Mouse (Mus musculus): ENCODE measurements around the gene Xpc. TPM values are rescaled to one million over a fixed set of nuclear protein-coding genes. Genes with fewer than 3 reads are reported as not detected.

Gene Xpc
- polyA plus RNA-seq, 1 experiment from 2014 or later, result 20.1 TPM

DNA sequence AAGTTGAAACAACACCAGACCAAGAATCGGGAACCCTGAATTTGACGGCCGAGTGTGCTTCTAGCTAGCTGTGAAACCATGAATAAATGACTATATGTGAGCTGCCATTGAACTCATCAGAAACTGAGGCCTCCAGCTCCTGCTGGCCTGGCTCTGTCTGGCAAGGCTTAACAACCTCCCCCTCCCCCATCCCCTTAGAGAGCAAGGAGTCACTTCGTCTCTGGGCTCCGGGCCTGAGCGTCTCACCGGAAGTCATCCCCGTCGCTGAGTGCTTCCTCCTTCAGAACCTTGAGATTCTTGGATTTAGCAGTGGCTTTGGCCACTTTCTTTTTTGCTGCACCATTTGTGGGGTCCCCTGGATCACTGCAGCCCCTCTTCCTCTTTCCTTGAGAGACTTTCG lies 5.5 kb downstream of the Xpc start:
- no peak overlapping the region for H3K9ac ChIP-seq (replicated peaks; ENCODE audit: low read depth, low read length)
- ATAC-seq, result no peak
- H3K27me3 ChIP-seq (replicated peaks; ENCODE audit: control insufficient read depth, insufficient read depth, low read length), result no peaks in the 10 kb centered on the region
- H3K4me2 ChIP-seq (ENCODE audit: low read length), result no peak overlapping the region
- H3K4me3 ChIP-seq (replicated peaks; ENCODE audit: low read length), result no peak overlapping the region
- H3K27ac ChIP-seq (ENCODE audit: low read length), result no peak overlapping the region
- H3K36me3 ChIP-seq (ENCODE audit: control insufficient read depth, insufficient read depth), result peaks cover 11% of the 10 kb centered on the region
- peaks cover 11% of the 10 kb centered on the region for H3K4me1 ChIP-seq (replicated peaks; ENCODE audit: control insufficient read depth, insufficient read depth, low read length)
- WGBS, result 88% methylated on average over 10 of the region's 10 CpGs
- no peaks in the 10 kb centered on the region for H3K9me3 ChIP-seq (ENCODE audit: control insufficient read depth, low read length)

DNA sequence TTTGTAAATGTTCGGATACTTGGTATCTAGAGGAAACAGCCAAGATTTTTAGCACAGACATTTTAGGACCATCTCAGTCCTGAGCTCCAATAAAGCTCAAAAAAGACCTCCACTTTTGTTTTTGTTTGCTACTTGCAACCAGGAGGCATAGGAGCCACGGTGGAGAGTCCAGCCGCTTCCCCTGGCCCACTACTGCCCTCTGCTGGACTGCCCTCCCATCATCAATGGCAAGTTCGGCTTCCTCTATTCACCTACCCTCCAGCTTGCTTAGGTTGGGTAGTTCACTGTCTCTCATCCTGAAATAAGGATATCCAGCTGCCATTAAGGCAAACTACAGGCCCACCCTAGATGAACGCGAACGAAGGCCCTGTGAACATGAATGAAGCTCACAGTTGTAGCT lies 6.4 kb downstream of the Xpc start:
- no peak overlapping the region for H3K4me3 ChIP-seq (replicated peaks; ENCODE audit: low read length)
- no peak for ATAC-seq
- 44% methylated on average over 7 of the region's 7 CpGs for WGBS
- no peak overlapping the region for H3K4me2 ChIP-seq (ENCODE audit: low read length)
- H3K9ac ChIP-seq (replicated peaks; ENCODE audit: low read depth, low read length), result no peak overlapping the region
- H3K4me1 ChIP-seq (replicated peaks; ENCODE audit: control insufficient read depth, insufficient read depth, low read length), result peaks cover 2% of the 10 kb centered on the region; the same call in 1 of the 2 replicates
- H3K27ac ChIP-seq (ENCODE audit: low read length), result no peak overlapping the region
- no peaks in the 10 kb centered on the region for H3K9me3 ChIP-seq (ENCODE audit: control insufficient read depth, low read length)
- H3K27me3 ChIP-seq (replicated peaks; ENCODE audit: control insufficient read depth, insufficient read depth, low read length), result no peaks in the 10 kb centered on the region
- H3K36me3 ChIP-seq (ENCODE audit: control insufficient read depth, insufficient read depth), result peaks cover 20% of the 10 kb centered on the region

DNA sequence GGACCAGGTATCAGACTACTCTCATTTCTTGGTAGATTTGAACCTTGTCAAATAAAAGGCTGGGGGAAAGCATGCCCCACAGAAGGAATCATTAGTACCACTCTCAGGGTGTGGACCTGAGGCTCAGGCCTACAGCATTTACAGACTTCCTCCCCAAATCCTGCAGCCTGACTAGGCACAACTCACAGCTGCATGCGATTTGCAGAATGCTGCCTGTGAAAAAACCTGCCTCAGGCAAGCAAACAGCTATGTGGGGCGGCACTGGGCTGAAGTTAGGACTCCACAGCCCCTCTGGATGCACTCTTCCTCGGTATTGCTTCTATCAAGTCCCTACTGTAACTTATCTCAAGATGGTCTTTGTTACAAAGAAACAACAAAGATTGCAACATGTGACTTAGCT lies 7.6 kb downstream of the Xpc start:
- H3K9ac ChIP-seq (replicated peaks; ENCODE audit: low read depth, low read length), result no peak overlapping the region
- H3K36me3 ChIP-seq (ENCODE audit: control insufficient read depth, insufficient read depth), result peaks cover 33% of the 10 kb centered on the region
- no peaks in the 10 kb centered on the region for H3K9me3 ChIP-seq (ENCODE audit: control insufficient read depth, low read length)
- H3K4me3 ChIP-seq (replicated peaks; ENCODE audit: low read length), result no peak overlapping the region
- H3K27me3 ChIP-seq (replicated peaks; ENCODE audit: control insufficient read depth, insufficient read depth, low read length), result no peaks in the 10 kb centered on the region
- H3K4me1 ChIP-seq (replicated peaks; ENCODE audit: control insufficient read depth, insufficient read depth, low read length), result no peaks in the 10 kb centered on the region
- 93% methylated on average over 3 of the region's 3 CpGs for WGBS
- no peak for ATAC-seq
- no peak overlapping the region for H3K4me2 ChIP-seq (ENCODE audit: low read length)
- no peak overlapping the region for H3K27ac ChIP-seq (ENCODE audit: low read length)

DNA sequence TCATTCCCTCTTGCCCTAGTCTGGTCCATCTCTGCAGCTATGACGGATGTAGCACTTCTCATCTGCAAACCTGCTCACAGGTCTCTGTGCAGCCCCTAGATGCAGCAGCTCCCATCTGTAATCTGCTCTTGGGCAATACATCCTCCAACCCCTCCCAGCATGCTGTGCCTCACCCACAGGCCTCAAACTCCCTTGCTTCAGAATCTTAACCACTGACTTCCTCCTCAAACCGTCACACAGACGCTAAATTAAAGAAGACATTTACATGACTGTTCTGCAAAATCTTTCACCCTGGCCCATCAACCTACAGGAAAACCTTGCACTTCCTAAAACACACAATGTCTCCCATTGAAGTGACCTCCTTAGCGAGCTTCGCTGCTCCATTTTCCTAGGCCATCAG lies 9.7 kb downstream of the Xpc start:
- Histone ChIP-seq H3K9me3 (ENCODE audit: control insufficient read depth, low read length) (no peaks in the 10 kb centered on the region), H3K36me3 (ENCODE audit: control insufficient read depth, insufficient read depth) (peaks cover 38% of the 10 kb centered on the region), H3K4me2 (ENCODE audit: low read length) (no peak overlapping the region), H3K9ac (replicated peaks; ENCODE audit: low read depth, low read length) (no peak overlapping the region), H3K27me3 (replicated peaks; ENCODE audit: control insufficient read depth, insufficient read depth, low read length) (no peaks in the 10 kb centered on the region), H3K4me1 (replicated peaks; ENCODE audit: control insufficient read depth, insufficient read depth, low read length) (no peaks in the 10 kb centered on the region), H3K27ac (ENCODE audit: low read length) (no peak overlapping the region), H3K4me3 (replicated peaks; ENCODE audit: low read length) (no peak overlapping the region)
- no peak for ATAC-seq
- 93% methylated on average over 5 of the region's 5 CpGs for WGBS

DNA sequence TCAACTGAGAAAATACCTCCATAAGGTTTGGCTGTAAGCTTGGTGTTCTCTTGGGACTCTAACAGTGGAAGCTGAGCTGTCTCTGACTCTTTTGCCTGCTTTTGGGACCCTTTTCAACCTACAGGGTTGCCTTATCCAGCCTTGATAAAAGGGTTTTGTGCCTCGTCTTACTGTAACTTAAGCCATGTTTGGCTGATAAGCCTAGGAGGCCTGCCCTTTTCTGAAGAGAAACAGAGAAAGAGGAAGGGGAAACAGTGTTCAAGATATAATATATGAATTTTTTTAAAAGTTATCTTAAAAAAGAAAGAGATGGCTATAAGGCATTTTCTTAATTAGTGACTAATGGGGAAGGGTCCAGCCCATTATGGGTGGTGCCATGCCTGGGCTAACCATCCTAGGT lies 12.4 kb downstream of the Xpc start:
- Histone ChIP-seq H3K4me3 (replicated peaks; ENCODE audit: low read length) (no peak overlapping the region), H3K9me3 (ENCODE audit: control insufficient read depth, low read length) (no peaks in the 10 kb centered on the region), H3K4me1 (replicated peaks; ENCODE audit: control insufficient read depth, insufficient read depth, low read length) (no peaks in the 10 kb centered on the region), H3K27ac (ENCODE audit: low read length) (no peak overlapping the region), H3K27me3 (replicated peaks; ENCODE audit: control insufficient read depth, insufficient read depth, low read length) (no peaks in the 10 kb centered on the region), H3K9ac (replicated peaks; ENCODE audit: low read depth, low read length) (no peak overlapping the region), H3K4me2 (ENCODE audit: low read length) (no peak overlapping the region), H3K36me3 (ENCODE audit: control insufficient read depth, insufficient read depth) (peaks cover 51% of the 10 kb centered on the region)
- ATAC-seq, result no peak
- WGBS, result 88% methylated on average over 1 of the region's 1 CpGs

DNA sequence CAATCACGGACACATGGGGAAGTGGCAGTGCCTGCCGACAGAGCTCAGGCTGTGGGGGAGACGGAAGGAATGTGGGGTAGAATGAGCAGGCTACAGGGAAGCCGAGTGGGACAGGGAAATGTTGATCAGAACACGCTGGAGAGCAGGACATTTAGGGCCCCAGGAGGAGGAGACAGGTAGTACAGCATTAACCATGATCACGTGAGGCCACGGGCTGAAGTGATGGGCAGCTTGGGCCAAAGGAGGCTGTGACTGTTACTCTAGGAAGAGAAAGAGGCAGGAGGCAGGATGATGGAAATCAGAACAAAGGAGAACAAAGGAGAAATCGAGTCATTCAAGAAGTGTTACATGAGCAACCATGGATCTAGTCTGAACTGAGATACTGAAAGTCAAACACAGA lies 21.2 kb downstream of the Xpc start:
- no peak overlapping the region for H3K9ac ChIP-seq (replicated peaks; ENCODE audit: low read depth, low read length)
- 90% methylated on average over 8 of the region's 8 CpGs for WGBS
- H3K4me1 ChIP-seq (replicated peaks; ENCODE audit: control insufficient read depth, insufficient read depth, low read length), result no peaks in the 10 kb centered on the region
- ATAC-seq, result no peak
- H3K36me3 ChIP-seq (ENCODE audit: control insufficient read depth, insufficient read depth), result peaks cover 24% of the 10 kb centered on the region
- H3K9me3 ChIP-seq (ENCODE audit: control insufficient read depth, low read length), result no peaks in the 10 kb centered on the region
- no peak overlapping the region for H3K4me2 ChIP-seq (ENCODE audit: low read length)
- no peak overlapping the region for H3K4me3 ChIP-seq (replicated peaks; ENCODE audit: low read length)
- H3K27ac ChIP-seq (ENCODE audit: low read length), result no peak overlapping the region
- H3K27me3 ChIP-seq (replicated peaks; ENCODE audit: control insufficient read depth, insufficient read depth, low read length), result no peaks in the 10 kb centered on the region

DNA sequence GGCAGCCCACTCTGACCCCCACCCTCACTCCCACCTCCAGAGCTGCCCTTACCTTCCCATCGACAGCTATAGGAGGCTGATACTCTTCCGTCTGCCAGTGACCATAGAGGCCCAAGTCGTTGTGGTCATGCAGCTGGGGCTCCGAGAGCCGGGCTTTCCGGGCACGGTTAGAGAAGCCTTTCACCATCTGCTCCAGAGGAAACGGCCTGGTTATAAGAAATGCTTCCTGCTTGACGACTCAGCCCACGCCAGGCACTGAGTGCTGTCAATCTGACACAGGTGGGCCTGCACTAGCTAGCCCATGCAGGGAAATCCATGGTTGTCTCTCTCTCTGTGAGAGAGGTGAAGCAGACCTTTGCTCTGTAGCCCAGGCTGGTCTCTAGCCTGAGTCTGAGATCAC lies 22.6 kb downstream of the Xpc start:
- H3K27ac ChIP-seq (ENCODE audit: low read length), result no peak overlapping the region
- H3K4me3 ChIP-seq (replicated peaks; ENCODE audit: low read length), result no peak overlapping the region
- ATAC-seq, result no peak
- no peaks in the 10 kb centered on the region for H3K4me1 ChIP-seq (replicated peaks; ENCODE audit: control insufficient read depth, insufficient read depth, low read length)
- peaks cover 23% of the 10 kb centered on the region for H3K36me3 ChIP-seq (ENCODE audit: control insufficient read depth, insufficient read depth)
- no peaks in the 10 kb centered on the region for H3K9me3 ChIP-seq (ENCODE audit: control insufficient read depth, low read length)
- H3K4me2 ChIP-seq (ENCODE audit: low read length), result no peak overlapping the region
- H3K9ac ChIP-seq (replicated peaks; ENCODE audit: low read depth, low read length), result no peak overlapping the region
- WGBS, result 84% methylated on average over 10 of the region's 10 CpGs
- H3K27me3 ChIP-seq (replicated peaks; ENCODE audit: control insufficient read depth, insufficient read depth, low read length), result no peaks in the 10 kb centered on the region

DNA sequence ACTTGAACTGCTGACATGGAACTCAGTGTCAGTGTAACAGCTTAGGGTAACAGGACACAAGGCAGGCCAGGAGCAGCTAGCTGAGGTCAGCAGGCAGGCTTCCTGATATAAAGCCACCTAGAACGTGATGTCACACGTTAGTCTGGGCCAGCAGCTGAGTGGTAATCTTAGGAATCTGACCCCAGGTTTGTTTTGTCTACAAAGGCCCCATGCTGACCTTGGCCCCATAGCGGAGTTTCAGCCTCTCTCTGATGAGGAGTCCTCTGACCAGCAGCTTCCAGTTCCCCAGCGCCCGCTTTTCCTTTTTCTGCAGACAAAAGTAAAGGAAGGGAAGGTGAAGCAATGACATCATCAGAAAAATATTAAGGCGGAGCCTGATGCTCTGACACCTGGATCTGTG lies 24.7 kb downstream of the Xpc start:
- peaks cover 30% of the 10 kb centered on the region for H3K36me3 ChIP-seq (ENCODE audit: control insufficient read depth, insufficient read depth)

DNA sequence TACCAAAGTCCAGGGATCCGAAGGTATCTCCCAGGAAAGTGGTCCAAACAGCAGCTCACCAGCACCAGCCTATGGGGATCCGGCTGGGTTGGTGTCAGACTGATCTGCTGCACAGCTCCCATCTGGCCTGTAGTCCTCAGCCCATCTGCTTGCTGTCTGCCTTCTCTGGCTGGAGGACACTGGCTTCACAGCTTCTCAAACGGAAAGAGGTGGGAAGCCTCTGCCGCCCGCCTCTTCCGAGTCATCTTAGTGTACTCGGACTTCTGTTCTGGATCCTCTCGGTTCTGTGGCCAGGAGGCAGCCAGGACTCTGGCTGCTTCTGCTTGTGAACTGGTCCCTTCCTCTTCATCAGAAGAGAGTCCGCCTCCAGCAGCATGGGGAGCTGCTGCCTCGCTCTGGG lies 25.8 kb downstream of the Xpc start:
- no peak overlapping the region for H3K9ac ChIP-seq (replicated peaks; ENCODE audit: low read depth, low read length)
- H3K4me1 ChIP-seq (replicated peaks; ENCODE audit: control insufficient read depth, insufficient read depth, low read length), result no peaks in the 10 kb centered on the region
- H3K9me3 ChIP-seq (ENCODE audit: control insufficient read depth, low read length), result no peaks in the 10 kb centered on the region
- no peak for ATAC-seq
- H3K4me2 ChIP-seq (ENCODE audit: low read length), result no peak overlapping the region
- 78% methylated on average over 10 of the region's 10 CpGs for WGBS
- H3K27ac ChIP-seq (ENCODE audit: low read length), result no peak overlapping the region
- H3K27me3 ChIP-seq (replicated peaks; ENCODE audit: control insufficient read depth, insufficient read depth, low read length), result no peaks in the 10 kb centered on the region
- peaks cover 28% of the 10 kb centered on the region for H3K36me3 ChIP-seq (ENCODE audit: control insufficient read depth, insufficient read depth)
- no peak overlapping the region for H3K4me3 ChIP-seq (replicated peaks; ENCODE audit: low read length)

More for the DNA sequence above, 24.7 kb downstream of the Xpc start:
- Histone ChIP-seq H3K27me3 (replicated peaks; ENCODE audit: control insufficient read depth, insufficient read depth, low read length) (no peaks in the 10 kb centered on the region), H3K9ac (replicated peaks; ENCODE audit: low read depth, low read length) (no peak overlapping the region), H3K27ac (ENCODE audit: low read length) (no peak overlapping the region), H3K4me1 (replicated peaks; ENCODE audit: control insufficient read depth, insufficient read depth, low read length) (no peaks in the 10 kb centered on the region), H3K4me2 (ENCODE audit: low read length) (no peak overlapping the region), H3K9me3 (ENCODE audit: control insufficient read depth, low read length) (no peaks in the 10 kb centered on the region), H3K4me3 (replicated peaks; ENCODE audit: low read length) (no peak overlapping the region)
- WGBS, result 76% methylated on average over 6 of the region's 6 CpGs
- ATAC-seq, result no peak

DNA sequence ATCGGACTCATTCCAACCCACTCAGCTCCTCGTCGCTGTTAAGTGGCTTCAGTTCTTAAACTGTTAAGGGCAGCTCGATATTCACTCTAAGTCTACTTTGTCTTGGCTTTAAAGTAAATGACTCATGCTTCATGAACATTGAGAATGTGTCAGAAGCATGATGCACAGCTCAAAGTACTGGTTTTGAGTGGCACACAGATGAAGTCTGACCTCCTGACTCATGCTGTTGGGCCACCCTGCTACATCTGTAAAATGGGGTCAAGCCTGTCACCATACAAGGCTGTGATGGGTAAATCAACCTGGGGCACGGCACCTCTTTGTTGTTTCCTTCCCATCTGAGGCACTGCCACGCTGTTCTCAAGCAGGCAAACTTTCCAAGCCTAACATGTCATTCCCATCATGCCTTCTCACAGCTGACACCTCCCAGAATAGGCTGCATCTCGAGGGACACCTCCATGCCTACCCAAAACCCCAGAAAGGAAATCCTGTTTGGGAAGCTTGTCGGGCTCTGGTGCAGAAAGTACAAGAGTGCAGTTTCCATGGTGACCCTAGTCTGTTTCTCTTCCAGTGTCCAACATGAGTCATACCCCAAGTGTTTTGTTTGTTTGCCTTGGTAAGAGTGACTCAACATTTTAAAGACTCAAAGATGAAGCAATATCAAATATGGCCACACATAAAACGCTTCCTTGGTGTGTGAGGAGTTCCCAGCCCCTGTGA lies 27.0 kb downstream of the Xpc start:
- WGBS, result 86% methylated on average over 9 of the region's 9 CpGs
- no peak overlapping the region for H3K9ac ChIP-seq (replicated peaks; ENCODE audit: low read depth, low read length)
- H3K36me3 ChIP-seq (ENCODE audit: control insufficient read depth, insufficient read depth), result peaks cover 30% of the 10 kb centered on the region

More for the DNA sequence above, 27.0 kb downstream of the Xpc start:
- H3K9me3 ChIP-seq (ENCODE audit: control insufficient read depth, low read length), result no peaks in the 10 kb centered on the region
- H3K27ac ChIP-seq (ENCODE audit: low read length), result no peak overlapping the region
- no peak for ATAC-seq
- no peaks in the 10 kb centered on the region for H3K4me1 ChIP-seq (replicated peaks; ENCODE audit: control insufficient read depth, insufficient read depth, low read length)
- H3K27me3 ChIP-seq (replicated peaks; ENCODE audit: control insufficient read depth, insufficient read depth, low read length), result no peaks in the 10 kb centered on the region
- no peak overlapping the region for H3K4me3 ChIP-seq (replicated peaks; ENCODE audit: low read length)
- H3K4me2 ChIP-seq (ENCODE audit: low read length), result no peak overlapping the region
